Mouse (Mus musculus) adrenal gland, adult 2 months (tissue): Measurements from ENCODE around the gene Mfsd6l. TPM values are rescaled to one million over a fixed set of nuclear protein-coding genes. Genes with fewer than 3 reads are reported as not detected.

ENCODE experiments used
- DNase-seq: peaks from one replicate; pipeline ENCODE4 v3.0.0; 2021
- polyA plus RNA-seq: library from polyadenylated mRNA; depleted of rRNA; stranded (reverse); fragments of >200 nt; gene quantifications from 2 replicates; pipeline ENCODE4 v1.2.3, GENCODE M21; 2012
- total RNA-seq, 2 experiments: library from RNA; stranded (reverse); gene quantifications; 2 replicates each; pipeline ENCODE4 v1.2.3; 2021

Mfsd6l gene
- total and polyA plus RNA-seq, 3 experiments, result 0.14 to 0.17 (median 0.14) TPM

DNA sequence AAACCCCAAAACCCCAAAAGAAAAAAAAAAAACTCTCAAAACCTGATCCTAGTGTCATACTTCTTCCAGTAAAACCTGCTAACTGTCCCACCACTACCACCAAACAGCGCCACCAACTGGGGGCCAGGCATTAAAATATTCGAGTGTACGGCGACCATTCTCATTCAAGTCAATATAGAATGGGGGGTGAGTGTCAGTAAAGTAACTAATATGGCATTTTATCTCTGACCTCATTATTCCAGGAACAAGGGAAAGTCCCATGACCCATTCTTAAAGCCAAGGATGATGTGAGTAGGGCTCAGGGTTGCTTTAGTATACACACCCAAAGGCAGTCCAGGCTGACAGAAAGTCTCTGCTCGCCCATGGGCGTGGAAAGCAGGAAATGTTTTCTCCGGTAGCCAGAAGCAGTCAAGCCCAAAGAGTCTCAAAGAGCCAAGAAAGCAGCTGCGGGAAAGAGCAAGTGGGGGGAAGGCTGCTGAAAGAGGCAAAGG is 2.0 kb upstream of the Mfsd6l start:
- DNase-seq, result peak; percentile 43

DNA sequence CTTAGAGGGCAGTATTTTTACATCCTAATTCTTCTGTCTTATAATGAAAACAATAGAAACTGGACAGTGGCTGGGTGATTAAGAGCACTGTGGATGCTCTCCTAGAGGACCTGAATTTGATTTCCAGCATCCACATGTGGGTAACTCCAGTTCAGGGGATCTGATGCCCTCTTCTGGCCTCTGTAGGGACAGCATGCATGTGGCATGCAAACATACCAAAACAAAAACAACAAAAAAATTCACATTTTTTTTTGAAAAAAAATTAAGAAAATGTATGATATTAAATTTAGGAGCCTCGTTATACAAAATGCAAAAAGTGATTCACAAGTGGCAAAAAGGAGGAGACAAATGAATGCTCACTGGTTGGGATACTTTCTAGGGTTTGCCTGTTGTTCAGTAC is 3.6 kb downstream of the Mfsd6l start:
- DNase-seq, result no peak

DNA sequence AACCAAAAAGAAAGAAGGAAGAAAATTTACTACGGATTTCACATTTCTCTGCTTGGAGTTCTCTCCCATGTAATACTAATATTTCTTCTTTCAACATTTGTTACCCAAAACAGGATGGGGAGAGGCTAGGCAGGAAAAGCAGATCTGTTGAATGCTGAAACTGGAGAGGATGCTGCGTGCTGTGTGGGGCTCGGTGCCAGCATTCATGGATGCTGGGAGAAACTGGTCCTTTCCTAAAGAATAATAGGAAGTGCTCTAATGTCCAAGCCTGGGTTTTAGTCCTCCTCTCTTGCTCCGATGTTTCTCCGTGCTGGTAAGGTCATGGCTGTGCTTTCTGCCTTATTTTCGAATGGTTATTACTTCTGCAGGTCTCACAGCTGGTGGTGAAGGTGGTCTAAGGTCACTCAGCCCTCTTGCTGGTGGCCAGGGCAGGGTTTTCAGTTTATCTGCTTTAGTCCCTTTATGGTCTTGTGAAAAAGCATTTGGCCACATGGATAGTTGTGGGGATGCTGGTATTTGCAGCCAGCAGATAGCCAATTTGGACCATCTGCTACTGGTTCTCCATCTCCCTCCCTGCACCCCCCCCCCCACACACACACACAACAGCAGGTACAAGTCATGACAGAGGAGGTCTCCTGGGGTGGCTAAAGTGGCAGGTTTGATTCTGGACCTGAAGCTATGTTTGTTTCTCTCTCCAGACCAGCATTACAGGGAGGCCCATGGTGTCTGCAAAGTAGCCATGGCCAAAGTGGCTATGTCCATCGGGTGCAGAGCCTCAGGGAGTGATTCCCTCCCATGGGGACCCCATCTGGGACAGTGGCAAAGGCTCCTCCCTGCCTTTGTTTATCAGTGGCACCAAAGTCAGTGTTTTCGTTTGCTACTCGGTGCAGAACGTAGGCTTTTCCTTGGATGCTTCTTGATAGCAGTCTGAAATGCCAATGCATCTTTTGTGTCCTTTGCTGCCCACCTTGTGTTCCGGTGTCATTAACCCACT is 6.3 kb downstream of the Mfsd6l start:
- DNase-seq, result no peak

DNA sequence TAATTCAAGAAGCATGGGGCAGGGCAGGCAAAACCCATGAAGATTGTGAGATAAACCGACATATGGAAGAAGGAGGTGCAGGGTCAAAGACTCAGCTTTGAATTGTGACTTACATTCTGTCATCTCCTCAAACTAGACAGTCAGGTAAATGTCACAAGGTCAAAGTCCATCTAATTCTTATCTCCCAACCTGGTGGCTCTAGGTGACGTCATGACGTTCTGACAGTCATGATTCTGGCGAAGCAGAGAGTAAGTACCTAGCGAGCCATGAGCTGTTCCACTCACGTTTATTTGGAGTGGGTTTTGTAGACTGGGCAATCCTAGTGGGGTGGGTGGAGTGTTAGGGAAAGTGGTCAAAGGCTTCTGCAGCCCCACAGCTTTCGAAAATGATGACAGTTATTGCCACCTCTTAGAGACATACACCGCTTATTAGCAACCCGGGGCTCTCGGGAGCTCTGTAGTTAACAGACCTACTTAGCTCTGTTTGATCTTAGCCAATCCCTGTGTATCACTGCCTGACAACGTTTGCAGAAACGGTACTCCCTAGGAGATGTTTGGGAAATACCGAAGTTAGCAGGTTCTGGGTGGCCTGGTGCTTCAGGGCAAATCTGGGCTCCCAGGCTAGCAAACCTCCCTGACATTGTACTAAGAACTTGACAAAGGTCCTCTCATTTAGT is 8.5 kb downstream of the Mfsd6l start:
- no peak for DNase-seq

DNA sequence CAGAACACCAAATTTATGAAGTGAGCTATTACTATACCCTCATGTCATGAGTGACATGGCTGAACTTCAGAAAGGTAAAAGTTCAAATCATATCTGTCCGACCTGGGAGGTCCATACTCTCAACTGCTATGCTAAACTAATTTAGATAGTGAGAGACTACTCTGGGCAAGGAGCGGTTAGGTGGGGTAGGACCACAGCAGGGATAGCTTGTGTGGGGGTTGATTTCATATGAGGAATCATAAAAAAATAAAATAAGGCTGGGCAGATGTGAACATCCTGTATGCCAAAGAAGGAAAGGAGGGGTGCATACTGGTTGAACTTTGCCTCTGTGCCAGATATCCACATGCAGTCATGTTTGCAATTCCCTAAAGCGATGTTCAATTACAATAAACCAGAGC is 9.0 kb downstream of the Mfsd6l start:
- DNase-seq, result no peak

DNA sequence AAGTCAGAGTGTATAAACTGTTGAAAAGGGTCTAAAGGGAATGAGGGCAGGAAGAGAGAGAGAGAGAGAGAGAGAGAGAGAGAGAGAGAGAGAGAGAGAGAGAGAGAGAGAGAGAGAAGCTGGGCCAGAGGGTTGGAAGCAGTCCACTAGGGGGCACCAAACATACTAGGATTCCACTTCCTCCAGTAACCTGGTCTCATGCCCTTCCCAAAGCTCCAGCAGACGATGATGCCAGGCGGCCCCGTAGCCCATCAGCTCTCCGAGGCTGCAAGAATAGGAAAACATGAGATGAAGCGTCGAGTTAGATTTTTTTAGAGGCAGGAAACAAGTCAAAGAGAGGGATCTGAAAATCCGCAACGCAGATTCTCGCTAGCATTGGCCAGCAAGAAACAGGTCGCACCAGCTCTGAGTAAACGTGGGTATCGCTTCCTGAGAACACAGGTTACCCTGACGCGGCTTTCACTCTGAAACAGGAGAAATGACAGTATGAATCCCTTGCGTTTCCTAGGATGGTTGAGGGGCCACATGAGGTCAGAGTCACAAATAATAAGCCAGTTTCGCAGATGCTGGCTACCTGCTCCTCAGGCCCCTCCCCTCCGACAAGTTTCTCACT is 10.6 kb downstream of the Mfsd6l start:
- DNase-seq, result peak; percentile 58

DNA sequence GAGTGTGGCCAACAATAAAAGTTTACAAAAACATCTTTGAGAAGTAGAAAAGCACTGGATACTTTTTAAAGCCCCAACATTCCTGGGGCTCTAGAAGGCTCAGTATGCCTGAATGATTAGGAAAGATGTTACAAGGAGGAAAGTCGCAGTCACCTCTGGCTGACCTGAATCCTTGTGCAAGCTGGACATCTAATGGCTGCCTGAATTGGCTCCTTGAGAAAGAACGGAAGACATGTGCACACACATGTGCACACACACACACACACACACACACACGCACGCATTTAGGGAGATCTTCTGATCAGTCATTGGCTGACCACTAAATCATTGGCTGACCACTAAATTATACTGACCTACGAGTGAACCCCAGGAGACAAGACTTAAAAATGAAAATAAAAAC is 14.9 kb downstream of the Mfsd6l start:
- no peak for DNase-seq

DNA sequence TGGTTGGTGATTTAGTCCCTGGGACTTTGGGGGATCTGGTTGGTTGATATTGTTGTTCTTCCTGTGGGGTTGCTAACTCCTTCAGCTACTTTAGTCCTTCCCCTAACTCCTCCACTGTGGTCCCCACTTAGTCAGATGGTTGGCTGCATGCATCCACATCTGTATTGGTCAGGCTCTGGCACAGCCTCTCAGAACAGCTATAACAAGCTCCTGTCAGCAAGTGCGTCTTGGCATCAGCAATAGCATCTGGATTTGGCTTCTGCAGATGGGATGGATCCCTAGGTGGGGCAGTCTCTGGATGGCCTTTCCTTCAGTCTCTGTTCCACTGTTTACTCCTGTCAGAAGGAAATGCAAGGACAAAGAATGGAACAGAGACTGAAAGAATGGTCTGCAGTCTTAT is 21.1 kb downstream of the Mfsd6l start:
- DNase-seq, result no peak

DNA sequence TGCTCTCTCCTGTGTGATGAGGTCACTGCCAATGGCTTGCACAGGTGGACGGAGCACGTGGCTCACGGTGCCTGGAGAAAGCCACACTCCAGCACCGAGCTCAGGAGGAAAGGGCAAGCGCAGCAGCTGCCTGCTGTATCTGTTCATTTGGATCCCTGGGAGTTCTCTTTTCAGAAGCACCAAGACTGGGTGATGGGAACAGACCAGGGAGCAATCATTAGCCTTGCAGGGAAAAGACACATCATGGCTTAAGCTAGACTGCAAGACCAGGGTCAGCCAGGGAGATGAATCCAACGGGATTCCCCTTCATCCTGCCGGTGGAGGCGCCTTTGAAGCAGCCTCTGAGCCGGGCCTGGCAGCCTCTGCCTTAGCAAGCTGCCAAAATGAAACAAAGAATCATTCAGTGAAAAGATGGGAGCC is 23.5 kb downstream of the Mfsd6l start:
- no peak for DNase-seq

DNA sequence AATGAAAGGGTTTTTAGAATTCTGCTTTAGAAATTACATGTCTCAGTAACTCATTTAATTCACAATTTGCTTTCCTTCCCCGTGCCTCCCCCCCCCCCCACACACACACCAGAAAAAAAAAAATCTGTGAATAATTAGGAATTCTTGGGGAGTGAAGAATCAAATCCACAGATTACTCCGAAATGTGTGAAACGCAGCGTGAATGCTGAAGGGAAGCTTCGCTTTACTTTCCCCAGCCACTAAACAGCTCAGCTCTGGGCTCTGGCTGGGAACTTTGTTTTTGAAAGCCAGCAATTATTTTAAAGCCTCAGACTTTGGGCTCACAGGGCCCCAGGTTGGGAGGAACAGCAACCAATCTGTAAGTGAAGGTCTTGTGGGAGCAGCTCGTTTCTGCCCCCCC is 24.6 kb downstream of the Mfsd6l start:
- DNase-seq, result no peak

DNA sequence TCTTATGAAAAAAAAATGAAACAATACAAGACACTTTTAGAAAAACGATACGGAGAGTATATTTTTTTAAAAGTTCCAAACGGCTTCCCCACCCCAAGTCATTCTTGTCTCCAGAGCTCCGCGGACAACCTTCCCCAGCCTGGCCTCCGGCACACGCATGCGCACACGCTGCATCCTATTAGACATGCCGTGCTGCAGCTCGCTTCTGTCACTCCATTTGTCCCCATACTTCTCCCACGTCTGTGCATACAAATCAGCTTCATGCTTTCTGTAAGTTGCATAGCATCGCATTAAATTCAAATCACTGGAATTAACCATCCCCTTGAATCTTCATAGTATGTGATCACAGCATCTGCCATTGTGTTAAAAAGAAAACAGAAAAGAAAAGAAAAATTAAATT is 27.2 kb downstream of the Mfsd6l start:
- no peak for DNase-seq

DNA sequence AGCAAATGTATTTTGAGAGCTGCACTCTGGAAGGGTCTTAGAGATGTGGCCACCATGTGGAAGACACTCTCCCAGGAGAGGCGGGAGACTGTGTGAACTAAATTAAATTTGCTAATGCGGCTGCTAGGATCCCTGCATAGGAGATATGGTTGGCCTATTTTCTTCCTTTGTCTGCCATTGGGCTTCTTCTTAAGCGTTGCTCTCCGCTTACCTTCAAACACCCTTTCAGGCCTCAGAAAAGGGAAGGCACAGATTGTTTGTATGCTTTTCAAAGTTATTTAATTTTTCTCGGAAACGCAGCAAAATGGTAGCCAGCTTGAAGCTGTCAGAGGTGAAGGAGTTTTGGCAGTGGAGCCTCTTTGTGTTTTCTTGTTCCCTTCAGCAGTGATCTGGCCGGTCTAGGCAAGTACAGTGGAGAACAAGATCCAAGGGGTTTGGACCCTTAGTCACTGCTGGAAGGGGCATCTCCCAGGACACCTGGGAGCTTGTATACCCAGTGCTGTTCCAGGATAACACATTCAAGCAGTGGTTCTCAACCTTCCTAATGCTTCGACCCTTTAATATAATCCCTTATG is 28.0 kb downstream of the Mfsd6l start:
- DNase-seq, result no peak

DNA sequence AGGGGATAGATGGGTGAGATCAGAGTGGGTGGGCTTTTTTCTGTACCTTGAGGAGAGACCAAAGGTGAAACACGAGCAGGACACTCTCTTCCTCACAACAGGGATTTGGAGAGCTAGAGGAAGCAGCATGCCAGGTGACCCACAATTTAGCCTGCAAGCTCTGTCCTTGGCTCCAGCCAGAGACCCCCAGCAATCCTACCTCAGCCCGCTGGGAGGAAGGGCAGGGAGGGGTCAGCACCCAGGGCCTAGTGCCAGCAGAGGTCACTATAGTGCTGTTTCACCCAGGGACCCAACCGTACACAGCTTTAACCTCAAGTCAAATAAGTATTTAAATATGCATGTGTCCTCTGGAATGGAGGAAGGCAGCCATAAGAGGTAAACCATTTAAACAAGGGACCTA is 29.9 kb downstream of the Mfsd6l start:
- DNase-seq, result no peak

DNA sequence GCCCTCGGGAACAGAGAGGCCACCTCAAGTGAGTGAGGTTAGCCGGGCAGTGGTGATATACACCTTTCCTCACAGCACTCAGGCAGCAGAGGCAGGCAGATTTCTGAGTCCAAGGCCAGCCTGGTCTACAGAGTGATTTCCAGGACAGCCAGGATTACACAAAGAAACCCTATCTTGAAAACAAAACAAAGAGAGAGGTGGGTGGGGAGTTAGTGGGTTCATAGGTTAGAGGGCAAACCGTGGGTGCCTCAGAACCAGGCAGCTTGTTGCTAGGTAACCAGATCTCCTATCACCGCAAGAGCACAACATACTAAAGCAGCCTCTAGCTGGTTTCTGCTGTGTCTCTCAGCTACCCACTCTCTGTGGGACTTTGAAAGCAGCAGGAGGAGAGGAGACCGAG is 30.7 kb downstream of the Mfsd6l start, which contains the start of gene Ccdc42:
TSS of gene Ccdc42 (plus strand) at position 301 of the 400 bp plus-strand sequence.
- DNase-seq, result no peak

DNA sequence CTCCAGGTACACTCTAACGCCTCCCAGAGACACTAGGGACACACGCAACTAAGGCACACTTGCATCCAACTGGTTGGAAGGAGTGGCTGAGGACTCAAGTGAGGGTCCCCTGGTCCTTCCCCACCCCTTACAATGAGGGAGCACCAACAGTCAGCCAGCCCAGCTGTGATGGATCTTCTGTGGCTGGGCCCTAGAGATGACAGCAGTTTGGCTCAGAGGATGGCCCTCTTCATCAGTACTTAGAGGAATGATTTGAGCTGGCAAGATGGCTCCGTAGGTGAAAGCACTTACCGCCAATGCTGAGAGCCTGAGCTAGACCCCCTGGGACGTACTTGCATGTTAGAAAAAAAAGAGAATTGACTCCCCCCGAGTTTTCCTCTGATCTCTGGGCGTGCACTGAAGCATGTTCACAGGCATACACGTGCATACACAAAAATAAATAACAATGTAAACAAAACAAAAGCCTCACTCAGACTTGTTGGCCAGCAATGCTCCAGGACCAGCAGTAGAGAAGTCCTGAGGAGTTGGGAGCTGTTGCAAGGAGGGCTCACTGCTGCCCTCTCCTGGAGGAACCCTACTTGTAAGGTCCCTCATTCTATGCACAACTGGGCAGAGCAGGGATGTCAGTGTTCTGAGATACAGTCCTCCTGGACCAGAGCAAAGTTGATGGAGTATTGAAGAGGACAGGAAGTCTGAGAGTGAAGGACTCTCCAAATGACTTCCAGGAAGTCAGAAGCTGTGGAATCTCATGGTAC is 33.2 kb downstream of the Mfsd6l start:
- DNase-seq, result peak; percentile 72

DNA sequence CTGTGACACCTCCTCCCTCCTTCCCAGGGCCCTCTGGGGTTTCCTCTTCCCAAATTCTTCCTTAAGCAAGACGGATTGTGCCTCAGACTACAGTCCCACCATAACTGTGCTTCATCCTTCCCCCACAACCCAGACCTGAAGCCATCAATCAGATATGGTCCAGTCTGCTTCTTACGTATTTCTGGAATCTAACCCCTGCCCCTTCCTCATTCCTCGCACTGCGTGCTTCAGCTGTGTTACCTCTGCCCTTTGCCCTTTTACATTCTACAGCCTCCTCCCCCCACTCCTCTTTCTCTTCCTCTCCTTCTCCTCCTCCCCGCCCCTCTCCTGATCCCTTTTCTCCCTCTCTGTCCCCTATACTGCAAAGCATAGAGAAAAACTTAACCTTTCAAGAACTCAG is 35.7 kb downstream of the Mfsd6l start:
- DNase-seq, result no peak

DNA sequence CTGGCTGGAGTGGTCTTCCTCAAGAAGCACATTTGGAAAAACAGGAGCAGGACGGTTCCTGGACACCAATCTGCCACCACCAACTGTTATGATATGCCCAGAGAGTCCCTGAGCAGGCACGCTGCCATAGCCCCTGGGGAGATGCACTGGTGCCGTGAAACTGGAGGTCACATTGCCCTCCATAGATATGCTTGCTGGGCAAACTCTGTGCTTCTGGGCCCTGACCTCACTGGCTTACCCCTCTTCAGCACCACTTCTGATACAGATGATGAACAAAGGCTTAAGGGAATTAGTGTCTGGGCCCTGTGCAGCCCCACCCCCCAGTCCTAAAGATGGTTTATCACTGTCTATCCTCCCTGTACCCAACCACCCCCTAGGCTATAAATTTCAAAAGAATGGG is 37.3 kb downstream of the Mfsd6l start:
- DNase-seq, result no peak

DNA sequence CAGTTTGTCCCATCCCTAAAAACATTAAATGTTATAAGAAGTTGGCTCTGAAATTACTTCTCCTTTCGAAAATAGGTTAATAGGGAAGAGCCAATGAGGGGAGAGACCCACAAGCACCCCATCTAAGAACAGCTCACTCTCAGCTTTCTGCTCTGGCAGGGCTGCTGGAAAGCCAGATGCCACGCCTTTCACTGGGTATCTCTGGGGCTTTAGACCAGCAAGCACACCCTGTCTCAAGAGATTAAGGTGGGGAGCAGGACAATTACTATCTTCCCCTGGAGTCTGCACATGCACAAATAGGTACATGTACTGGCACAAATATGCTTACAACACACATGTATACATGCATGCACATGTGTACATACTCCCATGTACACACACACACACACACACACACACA is 41.9 kb downstream of the Mfsd6l start:
- no peak for DNase-seq

DNA sequence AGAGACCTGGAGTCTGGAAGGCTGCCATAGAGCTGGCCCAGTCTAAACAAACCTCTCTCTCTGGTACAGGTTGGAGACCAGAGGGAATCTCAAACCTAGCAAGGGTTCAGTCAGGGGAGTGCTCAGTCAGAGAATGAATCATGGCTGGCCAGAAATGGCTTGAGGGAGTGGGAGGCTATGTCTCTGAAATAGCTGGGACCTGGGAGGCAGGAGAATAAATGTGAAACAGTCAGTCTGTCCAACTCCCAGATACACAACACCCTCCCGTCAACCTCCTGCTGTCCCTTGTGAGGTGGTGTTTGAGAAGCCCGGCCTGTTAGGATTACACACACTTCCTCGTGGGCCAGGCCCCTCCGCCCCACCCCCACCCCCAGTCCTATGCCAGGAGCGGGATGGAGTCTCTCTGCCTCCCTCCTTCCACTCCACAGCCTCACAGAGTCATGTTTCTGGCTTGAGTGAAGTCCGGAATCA is 44.6 kb downstream of the Mfsd6l start:
- DNase-seq, result no peak

DNA sequence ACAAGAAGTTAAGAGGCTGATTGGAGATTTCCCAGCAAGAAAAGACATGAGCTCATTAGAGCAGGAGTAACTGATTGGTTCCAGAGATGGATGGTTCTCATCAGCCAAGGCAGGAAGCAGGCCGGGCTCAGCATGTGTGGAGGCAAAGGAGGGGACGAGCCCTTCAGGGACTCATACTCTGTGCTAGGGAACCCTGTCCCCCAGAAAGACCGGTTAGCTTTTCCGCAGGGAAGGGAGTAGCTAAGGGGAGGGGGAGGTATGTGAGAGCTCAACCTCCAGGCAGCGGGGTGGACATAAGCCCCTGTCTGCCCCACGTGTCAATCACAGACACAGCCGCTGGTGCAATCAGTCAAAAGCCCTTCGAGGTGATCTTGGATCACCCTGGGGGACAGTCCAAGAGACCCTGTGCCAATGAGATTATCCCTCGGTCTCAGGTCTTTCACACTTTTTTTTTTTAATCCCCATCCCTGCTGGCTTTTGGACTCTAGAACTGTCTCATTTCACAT is 45.6 kb downstream of the Mfsd6l start:
- DNase-seq, result no peak
